Mouse (Mus musculus) forebrain, embryonic 11.5 days (tissue): ENCODE results near the gene Rbbp9. TPM values are rescaled to one million over a fixed set of nuclear protein-coding genes. Genes with fewer than 3 reads are reported as not detected.

Source experiments
- ATAC-seq: fragments of 200-750 bp; cut with Nextera tagmentation; replicated peaks from 2 replicates; pipeline ENCODE4 v1.8.0; 2017; ENCODE audit warnings: moderate TSS enrichment; ENCODE audit not compliant: low FRiP score
- DNase-seq: peaks from one replicate; pipeline ENCODE4 v3.0.0-alpha.2; 2017; ENCODE audit warnings: low spot score
- H3K27ac ChIP-seq: fragments of 300-500 bp; sonication (generic); 2 replicates; pipeline ENCODE4 v1.5.1; 2014; ENCODE audit warnings: low read depth, low read length
- H3K27me3 ChIP-seq: fragments of 300-500 bp; sonication (generic); 2 replicates; pipeline ENCODE4 v1.6.1; 2014; ENCODE audit warnings: mild to moderate bottlenecking, low read length, mixed read lengths; ENCODE audit not compliant: control insufficient read depth, insufficient read depth
- H3K36me3 ChIP-seq: fragments of 300-500 bp; sonication (generic); 2 replicates; pipeline ENCODE4 v1.6.1; 2014; ENCODE audit warnings: mild to moderate bottlenecking, low read length, moderate library complexity, mixed read lengths; ENCODE audit not compliant: control insufficient read depth, insufficient read depth
- H3K4me1 ChIP-seq: fragments of 300-500 bp; sonication (generic); replicated peaks from 2 replicates; pipeline ENCODE4 v1.6.1; 2014; ENCODE audit warnings: low read length, mixed read lengths; ENCODE audit not compliant: control insufficient read depth, insufficient read depth
- H3K4me2 ChIP-seq: fragments of 300-500 bp; sonication (generic); 2 replicates; pipeline ENCODE4 v1.6.1; 2014; ENCODE audit warnings: low read depth, mild to moderate bottlenecking, low read length, moderate library complexity, mixed read lengths; ENCODE audit not compliant: severe bottlenecking
- H3K4me3 ChIP-seq: fragments of 300-500 bp; sonication (generic); 2 replicates; pipeline ENCODE4 v1.5.1; 2014; ENCODE audit warnings: low read depth, low read length
- H3K9ac ChIP-seq: fragments of 300-500 bp; sonication (generic); 2 replicates; pipeline ENCODE4 v1.6.1; 2014; ENCODE audit warnings: low read length
- H3K9me3 ChIP-seq: fragments of 300-500 bp; sonication (generic); 2 replicates; pipeline ENCODE4 v1.6.1; 2016; ENCODE audit warnings: low read length, mixed read lengths; ENCODE audit not compliant: control insufficient read depth
- WGBS: fragments of 180-500 bp; shearing (Covaris S2); extraction: QIAGEN DNeasy Blood & Tissue Kit; methylation state at CpG from one replicate; pipeline ENCODE4 v1.1.7; 2014; 5-methylcytosine and 5-hydroxymethylcytosine counted together
- polyA plus RNA-seq: library from polyadenylated mRNA; unstranded; fragments of >200 nt; fragmentation: Nextera tagmentation; extraction: Ambion mirVana; gene quantifications from 2 replicates; pipeline ENCODE4 v1.2.1, GENCODE M21; 2014

Gene Rbbp9
- polyA plus RNA-seq, 1 experiment from 2014 or later = 65.0 TPM

DNA sequence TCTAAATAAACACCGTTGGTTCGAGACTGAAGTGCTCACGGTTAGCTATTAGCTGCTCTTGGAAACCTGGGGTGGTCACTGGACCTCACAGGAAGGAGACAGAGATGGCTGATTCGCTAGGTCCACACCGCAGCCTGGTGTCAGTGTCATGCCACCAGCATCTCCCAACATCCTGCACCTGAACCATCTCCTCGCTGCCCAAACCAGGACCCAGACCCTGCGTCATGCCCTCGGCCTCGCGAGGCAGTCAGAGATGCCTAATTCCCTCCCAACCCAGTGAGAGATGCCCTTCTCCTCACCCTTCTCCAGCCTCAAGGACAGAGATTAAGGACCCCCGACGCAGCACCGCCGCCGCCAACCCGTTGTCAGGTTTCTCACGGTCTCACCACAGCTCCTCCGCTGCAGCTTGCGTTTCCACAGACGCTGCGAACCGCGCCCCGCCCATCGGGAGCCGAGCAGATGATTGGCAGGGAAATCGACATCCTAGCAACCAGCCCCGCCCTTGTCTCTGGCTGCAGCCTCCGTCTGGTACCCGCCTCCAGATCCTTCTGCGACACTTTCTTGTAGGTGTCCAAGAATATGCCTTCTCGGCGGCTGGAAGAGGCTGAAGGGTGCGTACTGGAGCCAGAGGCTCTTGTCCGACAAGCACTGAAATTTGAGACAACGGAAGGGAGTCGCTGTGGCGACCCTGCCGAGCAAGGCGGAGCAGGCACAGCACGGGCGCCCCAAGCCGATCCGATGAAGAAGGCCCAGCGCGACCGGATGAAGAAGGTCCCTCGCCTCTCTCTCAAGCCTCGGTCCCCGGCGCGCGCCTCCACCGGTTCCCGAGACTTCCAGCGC, 23.5 kb downstream of the Rbbp9 start, which contains the start of the genes Dzank1 and Polr3f:
Dzank1 (minus strand) TSS at position 434 of the 840 bp plus-strand sequence.
Polr3f (plus strand) TSS at position 738 of the 840 bp plus-strand sequence.
- WGBS = under 1% methylated on average over 56 of the region's 56 CpGs

DNA sequence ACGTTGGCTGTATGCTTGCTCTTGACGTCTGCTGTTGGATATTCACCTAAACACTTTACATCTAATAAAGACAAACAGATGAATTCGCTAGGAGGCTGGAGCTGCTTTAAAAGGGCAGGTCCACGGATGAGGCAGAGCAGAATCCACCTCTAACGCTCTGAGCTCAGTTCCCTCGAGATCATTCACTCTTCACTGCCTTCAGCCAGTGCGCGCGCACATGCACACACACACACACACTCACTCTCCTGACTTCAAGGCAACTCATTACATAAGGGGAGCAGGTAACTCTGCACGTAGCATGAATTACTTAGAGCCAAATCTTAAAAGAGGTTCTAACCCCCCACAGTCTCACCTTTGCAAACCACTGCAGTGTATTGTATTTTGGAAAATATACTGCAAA, 24.8 kb downstream of the Rbbp9 start:
- Histone ChIP-seq H3K4me3 (no peak overlapping the region), H3K4me1 (peaks cover 3% of the 10 kb centered on the region; the same call in 1 of the 2 replicates), H3K36me3 (no peaks in the 10 kb centered on the region), H3K27ac (no peak overlapping the region), H3K9ac (no peak overlapping the region), H3K27me3 (no peaks in the 10 kb centered on the region), H3K9me3 (no peaks in the 10 kb centered on the region), H3K4me2 (no peak overlapping the region)
- 56% methylated on average over 10 of the region's 10 CpGs for WGBS
- DNase-seq = no peak
- no peak for ATAC-seq

More for the DNA sequence above, 23.5 kb downstream of the Rbbp9 start, which contains the start of the genes Dzank1 and Polr3f:
- Histone ChIP-seq H3K9ac (peak within 1 kb of the TSS; percentile 82), H3K9me3 (no peaks in the 10 kb centered on the region), H3K4me3 (peak within 1 kb of the TSS; percentile 90), H3K27me3 (no peaks in the 10 kb centered on the region), H3K36me3 (no peaks in the 10 kb centered on the region), H3K4me1 (peaks cover 3% of the 10 kb centered on the region; the same call in 1 of the 2 replicates), H3K4me2 (peak within 1 kb of the TSS; percentile 50), H3K27ac (peak within 1 kb of the TSS; percentile 89)
- ATAC-seq (peak; percentile 98), DNase-seq (peak; percentile 97)

DNA sequence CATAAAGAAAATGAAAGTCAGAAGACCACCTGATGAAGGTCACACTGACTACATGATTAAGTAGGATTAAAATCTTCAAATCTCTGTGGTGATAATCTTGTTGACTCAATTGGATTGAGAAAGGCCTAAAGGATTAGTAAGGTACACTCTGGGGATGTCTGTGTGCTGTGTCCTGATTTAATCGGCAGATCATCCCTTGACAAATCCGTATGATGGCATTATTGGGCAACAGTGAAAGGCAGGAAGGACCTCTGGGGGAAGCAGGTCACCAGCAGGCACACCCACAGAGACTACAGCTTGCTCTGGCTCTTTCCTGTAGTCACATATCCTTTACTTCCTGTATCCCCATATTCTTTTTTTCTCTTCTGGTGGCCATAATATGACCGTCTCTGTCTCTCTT, 30.9 kb downstream of the Rbbp9 start:
- WGBS = 77% methylated on average over 3 of the region's 3 CpGs
- DNase-seq = no peak

DNA sequence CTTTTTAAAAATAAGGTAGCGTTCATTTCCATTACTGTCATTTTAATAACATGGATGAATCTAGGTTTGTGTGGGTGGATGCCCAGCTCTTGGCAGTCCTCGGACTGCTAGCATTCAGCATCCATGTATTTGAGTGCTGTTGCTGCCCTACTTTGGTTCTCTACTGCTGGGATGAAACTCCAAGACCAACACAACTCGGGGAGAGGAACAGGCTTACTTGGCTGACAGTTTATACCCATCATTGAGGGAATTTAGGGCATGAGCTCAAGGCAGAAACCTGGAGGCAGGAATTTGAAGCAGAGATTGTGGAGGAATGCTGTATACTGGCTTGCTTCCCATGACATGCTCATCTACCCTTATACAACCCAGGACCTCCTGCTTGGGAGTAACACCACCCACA, 36.0 kb downstream of the Rbbp9 start:
- DNase-seq = no peak
- no peak for ATAC-seq
- Histone ChIP-seq H3K9me3 (no peaks in the 10 kb centered on the region), H3K4me2 (no peak overlapping the region), H3K27me3 (no peaks in the 10 kb centered on the region), H3K27ac (no peak overlapping the region), H3K9ac (no peak overlapping the region), H3K36me3 (no peaks in the 10 kb centered on the region), H3K4me3 (no peak overlapping the region), H3K4me1 (no peaks in the 10 kb centered on the region)
- WGBS = 80% methylated on average over 3 of the region's 3 CpGs

More for the DNA sequence above, 30.9 kb downstream of the Rbbp9 start:
- no peak for ATAC-seq
- no peaks in the 10 kb centered on the region for H3K27me3 ChIP-seq
- no peak overlapping the region for H3K4me3 ChIP-seq
- no peak overlapping the region for H3K27ac ChIP-seq
- no peaks in the 10 kb centered on the region for H3K36me3 ChIP-seq
- H3K4me1 ChIP-seq = no peaks in the 10 kb centered on the region
- H3K4me2 ChIP-seq = no peak overlapping the region
- no peaks in the 10 kb centered on the region for H3K9me3 ChIP-seq
- H3K9ac ChIP-seq = no peak overlapping the region

DNA sequence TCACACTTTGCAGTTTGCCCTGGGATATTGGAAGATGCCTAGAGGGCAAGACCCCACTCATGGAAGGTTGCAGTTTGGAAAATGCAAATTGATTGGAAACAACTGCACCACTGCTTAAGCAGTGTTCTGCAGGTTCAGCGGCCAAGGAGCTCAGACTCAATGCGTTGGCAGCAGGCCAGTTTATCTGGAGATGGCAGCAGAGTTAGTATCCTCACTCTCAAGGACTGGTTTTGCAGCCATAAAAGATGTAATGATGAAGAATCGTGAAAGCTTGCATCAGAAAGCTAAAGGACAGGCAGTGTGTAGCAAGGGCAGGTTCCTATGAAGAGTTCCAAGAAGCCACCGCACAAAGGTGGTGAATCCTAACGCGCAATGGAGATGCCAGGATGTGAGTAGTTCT, 48.5 kb downstream of the Rbbp9 start:
- no peak for ATAC-seq
- Histone ChIP-seq H3K4me1 (no peaks in the 10 kb centered on the region), H3K9ac (no peak overlapping the region), H3K4me2 (no peak overlapping the region), H3K27me3 (no peaks in the 10 kb centered on the region), H3K9me3 (no peaks in the 10 kb centered on the region), H3K27ac (no peak overlapping the region), H3K4me3 (no peak overlapping the region), H3K36me3 (no peaks in the 10 kb centered on the region)
- no peak for DNase-seq
- WGBS = 93% methylated on average over 6 of the region's 6 CpGs

Other genes starting within 250 kb of the Rbbp9 start
- 0.24 TPM in 1 of 2 replicates, not detected in the other for gene Ovol2, start 218.7 kb downstream of the Rbbp9 start, polyA plus RNA-seq
- 39.9 and 44.9 TPM in 2 replicates for gene Kat14, start 181.9 kb downstream of the Rbbp9 start, polyA plus RNA-seq
- 4.7 TPM in 1 of 2 replicates, not detected in the other for gene Pet117, start 181.9 kb downstream of the Rbbp9 start, polyA plus RNA-seq
- gene Dzank1, start 23.5 kb downstream of the Rbbp9 start, polyA plus RNA-seq = 1.5 and 3.8 TPM in 2 replicates
- gene Polr3f, start 23.2 kb downstream of the Rbbp9 start, polyA plus RNA-seq = 34.2 and 36.9 TPM in 2 replicates
- gene Sec23b, start 5.4 kb upstream of the Rbbp9 start, polyA plus RNA-seq = 122 TPM in 2 replicates
- 32.0 and 40.9 TPM in 2 replicates for gene Smim26, start 43.2 kb upstream of the Rbbp9 start, polyA plus RNA-seq
- gene Dtd1, start 49.0 kb upstream of the Rbbp9 start, polyA plus RNA-seq = 36.8 and 36.9 TPM in 2 replicates